Mouse (Mus musculus): ENCODE results near the gene Sebox. TPM values are rescaled to one million over a fixed set of nuclear protein-coding genes. Genes with fewer than 3 reads are reported as not detected.
A peak's percentile ranks its signal among the peaks of the same experiment; 100 is the strongest.

The Sebox gene
- not detected for total RNA-seq (2021)
- long read RNA-seq, experiment 1, result 0 reads
- long read RNA-seq, experiment 2, result 0 reads

GRCm38 (mm10) chr11:78502909-78503650, at the start of gene Sebox:
Gene Sebox (plus strand): TSS chr11:78503447.
- DNase-seq, result no peak

DNA sequence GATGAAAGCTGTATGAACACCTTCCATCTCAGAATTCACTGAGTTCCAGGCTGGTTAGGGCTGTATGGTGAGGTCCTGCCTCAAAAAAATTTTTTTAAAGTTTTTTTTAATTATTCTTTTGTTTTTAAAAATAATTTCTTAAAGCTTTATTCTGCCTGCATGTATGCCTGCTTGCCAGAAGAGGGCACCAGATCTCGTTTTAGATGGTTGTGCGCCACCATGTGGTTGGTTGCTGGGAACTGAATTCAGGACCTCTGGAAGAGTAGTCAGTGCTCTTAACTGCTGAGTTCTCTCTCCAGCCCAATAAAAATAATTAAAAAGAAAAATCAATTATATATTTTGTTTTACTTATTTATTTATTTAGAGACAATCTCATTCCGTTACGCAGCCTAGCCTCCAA, 49.6 kb upstream of the Sebox start:
- DNase-seq, result peak; percentile 81

DNA sequence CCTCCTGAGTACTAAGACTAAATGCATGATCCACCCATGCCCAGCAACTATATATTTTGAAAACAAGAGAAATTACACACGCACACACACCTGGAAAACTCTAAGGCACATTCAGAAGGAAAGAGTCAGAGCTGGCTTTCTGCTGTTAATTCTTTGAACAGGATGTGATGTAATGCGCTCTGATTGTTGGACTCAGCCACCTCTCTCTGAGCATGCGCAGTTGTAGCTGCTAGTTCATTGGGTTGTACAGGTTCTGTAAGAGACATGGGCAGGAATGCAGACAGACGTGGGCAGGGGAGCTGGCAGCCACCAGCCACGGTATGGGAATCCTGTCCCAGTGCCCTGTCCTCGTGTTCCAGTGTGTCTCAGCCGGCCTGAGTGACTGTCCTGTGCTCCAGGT, 49.0 kb upstream of the Sebox start:
- no peak for DNase-seq

DNA sequence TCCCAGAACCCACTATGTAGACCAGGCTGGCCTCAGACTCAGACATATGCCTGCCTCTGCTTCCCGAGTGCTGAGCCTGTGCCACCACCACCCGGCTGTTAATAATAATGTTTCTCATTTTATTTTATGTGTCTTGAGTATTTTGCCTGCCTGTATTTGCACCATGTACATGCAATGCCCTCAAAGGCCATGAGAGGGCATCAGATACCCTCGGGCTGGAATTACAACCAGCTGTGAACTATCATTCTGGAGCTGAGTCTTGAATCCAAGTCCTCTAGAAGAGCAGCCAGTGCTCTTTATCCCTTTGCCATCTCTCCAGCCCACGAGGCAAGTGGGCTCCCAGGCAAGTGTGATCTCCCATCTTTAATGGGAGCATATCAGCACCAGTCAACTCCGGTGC, 47.9 kb upstream of the Sebox start:
- peak; percentile 69 for DNase-seq

GRCm38 (mm10) chr11:78458740-78459139, 44.5 kb upstream of the Sebox start:
- DNase-seq, result no peak

DNA sequence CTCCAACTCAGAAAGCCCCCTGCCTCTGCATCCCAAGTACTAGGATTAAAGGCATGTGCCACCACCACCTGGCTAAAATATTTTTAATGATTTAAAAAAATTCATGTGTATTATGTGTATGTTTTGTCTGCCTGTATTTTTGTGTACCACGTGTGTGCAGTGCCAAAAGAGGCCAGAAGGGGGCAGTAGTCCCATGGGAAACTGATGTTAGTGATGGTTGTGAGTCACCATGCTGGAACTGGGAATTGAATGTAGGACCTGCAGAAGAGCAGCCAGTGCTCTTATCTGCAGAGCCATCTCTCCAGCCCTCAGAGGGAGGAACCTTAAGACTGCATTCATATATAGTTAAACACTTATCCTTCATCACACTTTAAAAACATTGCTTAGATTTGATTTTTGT, 41.4 kb upstream of the Sebox start:
- DNase-seq, result no peak

DNA sequence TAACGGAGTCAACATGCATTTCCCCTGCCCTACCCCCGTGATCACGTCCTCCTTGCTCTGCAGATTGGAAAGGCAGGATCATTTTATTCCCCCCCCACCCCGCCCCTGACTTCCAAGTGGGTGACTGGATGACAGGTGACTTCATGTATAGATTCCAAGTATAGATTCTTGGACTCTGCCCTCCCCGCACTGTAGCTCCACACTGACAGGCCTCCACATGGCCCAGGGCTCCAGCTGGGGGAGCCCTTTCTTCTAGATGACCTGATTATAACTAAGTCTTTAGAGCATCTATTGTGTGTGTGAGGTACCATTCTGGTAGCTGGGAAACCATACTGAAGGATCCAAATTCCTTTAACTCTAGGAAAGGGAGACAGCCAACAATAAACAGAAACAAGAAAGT, 40.6 kb upstream of the Sebox start:
- DNase-seq, result no peak

GRCm38 (mm10) chr11:78463286-78464036, 39.8 kb upstream of the Sebox start:
- DNase-seq, result peak; percentile 28

- no peak for DNase-seq
Measured at GRCm38 (mm10) chr11:78465116-78465515, 38.1 kb upstream of the Sebox start.

- peak; percentile 94 for DNase-seq
Measured at GRCm38 (mm10) chr11:78465568-78466180, 37.6 kb upstream of the Sebox start, which contains the start of gene Slc46a1. Gene Slc46a1 (plus strand): TSS chr11:78465697.

DNA sequence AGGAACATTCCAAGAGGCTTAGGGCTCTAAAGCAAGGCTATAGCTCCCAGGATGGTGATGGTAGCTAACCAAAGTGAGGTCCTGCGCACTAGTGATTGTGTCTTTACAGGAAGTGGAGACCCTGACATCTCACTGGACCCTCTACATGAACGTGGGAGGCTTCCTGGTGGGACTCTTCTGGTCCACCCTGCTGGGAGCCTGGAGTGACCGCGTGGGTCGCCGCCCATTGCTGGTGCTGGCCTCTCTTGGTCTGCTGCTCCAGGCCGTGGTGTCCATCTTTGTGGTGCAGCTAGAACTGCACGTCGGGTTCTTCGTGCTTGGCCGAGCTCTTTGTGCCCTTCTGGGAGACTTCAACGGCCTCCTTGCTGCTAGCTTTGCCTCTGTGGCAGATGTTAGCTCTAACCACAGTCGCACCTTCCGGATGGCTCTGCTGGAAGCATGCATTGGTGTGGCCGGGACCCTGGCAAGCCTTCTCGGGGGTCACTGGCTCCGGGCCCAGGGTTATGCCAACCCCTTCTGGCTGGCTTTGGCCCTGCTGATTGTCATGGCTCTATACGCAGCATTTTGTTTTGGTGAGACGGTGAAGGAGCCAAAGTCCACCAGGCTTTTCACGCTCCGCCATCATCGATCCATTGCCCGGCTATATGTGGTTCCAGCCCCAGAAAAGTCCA, 36.9 kb upstream of the Sebox start:
- peak; percentile 18 for DNase-seq

GRCm38 (mm10) chr11:78467515-78467914, 35.7 kb upstream of the Sebox start:
- no peak for DNase-seq

DNA sequence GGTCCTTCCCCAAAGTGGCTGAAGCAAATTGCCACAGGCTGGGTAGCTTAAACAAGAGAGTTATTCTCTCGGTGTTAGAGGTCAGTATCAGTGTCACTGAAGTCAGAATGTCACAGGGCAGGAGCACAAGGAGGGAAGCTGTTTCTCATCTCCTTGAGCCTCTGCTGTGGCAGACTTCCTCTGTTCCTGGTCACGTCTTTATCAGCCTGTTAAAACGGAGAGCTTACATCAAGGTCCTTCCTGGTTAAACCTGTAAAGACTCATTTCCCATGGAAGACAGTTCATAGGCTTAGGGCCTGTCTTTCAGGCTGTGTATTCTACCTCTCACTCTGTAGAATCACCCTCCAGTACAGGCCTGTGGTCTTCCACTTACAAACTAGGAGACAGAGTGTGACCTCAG, 35.3 kb upstream of the Sebox start:
- DNase-seq, result no peak

GRCm38 (mm10) chr11:78471326-78472103, 31.7 kb upstream of the Sebox start:
- peak; percentile 32 for DNase-seq

GRCm38 (mm10) chr11:78475289-78475688, 28.0 kb upstream of the Sebox start:
- no peak for DNase-seq

GRCm38 (mm10) chr11:78483639-78484038, 19.6 kb upstream of the Sebox start:
- DNase-seq, result no peak

- peak; percentile 81 for DNase-seq
Measured at GRCm38 (mm10) chr11:78488168-78488567, 15.1 kb upstream of the Sebox start.

DNA sequence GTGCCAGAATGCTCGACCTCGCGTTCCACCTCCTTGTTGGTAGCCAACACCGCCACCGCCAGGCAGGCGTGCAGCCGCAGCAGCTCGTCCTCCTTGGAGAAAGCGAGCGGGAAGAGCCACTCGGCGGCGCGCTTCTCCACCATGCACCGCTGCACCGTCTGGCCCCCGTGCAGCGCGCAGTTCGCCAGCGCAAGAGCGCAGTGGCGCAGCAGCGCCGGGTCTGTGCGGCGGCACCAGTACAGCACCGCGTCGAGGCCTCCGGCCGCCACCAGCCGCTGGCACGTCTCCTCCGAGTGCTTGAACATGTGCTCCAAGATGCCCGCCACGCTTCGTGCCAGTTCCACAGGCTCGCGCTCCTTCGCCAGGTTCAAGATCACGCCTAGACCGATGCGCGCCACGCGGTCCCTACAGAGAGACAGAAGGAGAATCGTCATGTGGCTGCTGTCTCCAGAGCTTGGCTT, 12.4 kb upstream of the Sebox start:
- DNase-seq, result peak; percentile 51

- peak; percentile 66 for DNase-seq
Measured at GRCm38 (mm10) chr11:78495904-78496303, 7.3 kb upstream of the Sebox start.

GRCm38 (mm10) chr11:78497071-78497541, 6.1 kb upstream of the Sebox start:
- peak; percentile 58 for DNase-seq
